Mouse (Mus musculus) kidney, adult 2 months (tissue): ENCODE measurements at regions not wholly inside any gene's neighbourhood (a gene's known extent, or its start where the extent isn't known, plus 50 kb on each side); places are given as distances from the start of the nearest gene placed in this dataset.

Experiments used
- CTCF ChIP-seq: fragments of 200-500 bp; conservative IDR thresholded peaks from 2 replicates; pipeline ENCODE4 v1.5.1; 2011; ENCODE audit warnings: low read depth, mild to moderate bottlenecking, control low read depth, low read length, moderate library complexity, mixed read lengths; ENCODE audit not compliant: insufficient read depth, insufficient read length
- POLR2A ChIP-seq: fragments of 200-500 bp; IDR thresholded peaks from one replicate; pipeline ENCODE4 v1.6.1; 2011; ENCODE audit warnings: low read depth, low read length, control low read depth

GRCm38 (mm10) chr6:140201356-140201755, 160.1 kb upstream of the Plcz1 start:
- TF ChIP-seq CTCF (no peak), POLR2A (no peak)
